Mouse (Mus musculus): ENCODE measurements around the gene Abt1. TPM values are rescaled to one million over a fixed set of nuclear protein-coding genes. Genes with fewer than 3 reads are reported as not detected.

Abt1 gene
- 5.9 and 6.3 TPM in 2 replicates for total RNA-seq (2021)
- long read RNA-seq, experiment 1, full-length matches to known transcripts = 40 of 41 reads
- long read RNA-seq, experiment 1, partial matches to known transcripts = 0 of 41 reads
- long read RNA-seq, experiment 1, other reads (novel, unspliced or antisense) = 1 of 41 reads
- long read RNA-seq, experiment 2, full-length matches to known transcripts = 29 of 33 reads
- long read RNA-seq, experiment 2, partial matches to known transcripts = 2 of 33 reads
- long read RNA-seq, experiment 2, other reads (novel, unspliced or antisense) = 2 of 33 reads

GRCm38 (mm10) chr13:23423286-23424051, at the start of gene Abt1:
Gene Abt1, minus strand, starts transcription at chr13:23423866.
- DNase-seq = peak; percentile 98

GRCm38 (mm10) chr13:23466911-23467310, 43.2 kb upstream of the Abt1 start:
- DNase-seq = peak; percentile 64

- no peak for DNase-seq
Observed at GRCm38 (mm10) chr13:23466306-23466705, 42.6 kb upstream of the Abt1 start.

- peak; percentile 6 for DNase-seq
Observed at GRCm38 (mm10) chr13:23465600-23466109, 42.0 kb upstream of the Abt1 start, which contains the start of gene Btn1a1. Gene Btn1a1, minus strand, starts transcription at chr13:23465901.

GRCm38 (mm10) chr13:23464841-23465366, 41.2 kb upstream of the Abt1 start:
- DNase-seq = no peak

- peak; percentile 36 for DNase-seq
Observed at GRCm38 (mm10) chr13:23464224-23464637, 40.6 kb upstream of the Abt1 start.

- peak; percentile 74 for DNase-seq
Observed at GRCm38 (mm10) chr13:23463381-23464223, 39.9 kb upstream of the Abt1 start.

GRCm38 (mm10) chr13:23462669-23463068, 39.0 kb upstream of the Abt1 start:
- no peak for DNase-seq

GRCm38 (mm10) chr13:23462063-23462462, 38.4 kb upstream of the Abt1 start:
- no peak for DNase-seq

- DNase-seq = no peak
Observed at GRCm38 (mm10) chr13:23459264-23459846, 35.7 kb upstream of the Abt1 start.

GRCm38 (mm10) chr13:23453926-23454325, 30.3 kb upstream of the Abt1 start:
- DNase-seq = peak; percentile 20

- DNase-seq = peak; percentile 77
Observed at GRCm38 (mm10) chr13:23453362-23453862, 29.7 kb upstream of the Abt1 start.

- peak; percentile 88 for DNase-seq
Observed at GRCm38 (mm10) chr13:23450398-23450797, 26.7 kb upstream of the Abt1 start.

- DNase-seq = peak; percentile 69
Observed at GRCm38 (mm10) chr13:23449235-23450095, 25.8 kb upstream of the Abt1 start.

- DNase-seq = no peak
Observed at GRCm38 (mm10) chr13:23448758-23449157, 25.1 kb upstream of the Abt1 start.

- DNase-seq = peak; percentile 88
Observed at GRCm38 (mm10) chr13:23446498-23446952, 22.9 kb upstream of the Abt1 start.

GRCm38 (mm10) chr13:23445561-23446320, 22.1 kb upstream of the Abt1 start:
- peak; percentile 93 for DNase-seq

- no peak for DNase-seq
Observed at GRCm38 (mm10) chr13:23445156-23445555, 21.5 kb upstream of the Abt1 start.

- no peak for DNase-seq
Observed at GRCm38 (mm10) chr13:23444451-23444850, 20.8 kb upstream of the Abt1 start.
